Mouse (Mus musculus) intestine, embryonic 14.5 days (tissue): ENCODE results near the gene Gm37240. TPM values are rescaled to one million over a fixed set of nuclear protein-coding genes. Genes with fewer than 3 reads are reported as not detected.

Source experiments
- ATAC-seq: fragments of 200-750 bp; cut with Nextera tagmentation; replicated peaks from 2 replicates; pipeline ENCODE4 v1.8.0; 2017; ENCODE audit warnings: low read depth, moderate number of reproducible peaks, moderate TSS enrichment, moderate library complexity; ENCODE audit not compliant: low FRiP score, low TSS enrichment
- DNase-seq: peaks from one replicate; pipeline ENCODE4 v3.0.0-alpha.2; 2018; ENCODE audit warnings: low spot score
- H3K27ac ChIP-seq: fragments of 300-500 bp; sonication (generic); 2 replicates; pipeline ENCODE4 v1.5.1; 2014; ENCODE audit warnings: low read depth, mild to moderate bottlenecking, control low read depth
- H3K27me3 ChIP-seq: fragments of 300-500 bp; sonication (generic); replicated peaks from 2 replicates; pipeline ENCODE4 v1.6.1; 2014; ENCODE audit warnings: low read length, control low read depth; ENCODE audit not compliant: control insufficient read depth, insufficient read depth
- H3K36me3 ChIP-seq: fragments of 300-500 bp; sonication (generic); 2 replicates; pipeline ENCODE4 v1.6.1; 2014; ENCODE audit warnings: low read length, control low read depth; ENCODE audit not compliant: control insufficient read depth, insufficient read depth
- H3K4me1 ChIP-seq: fragments of 300-500 bp; sonication (generic); replicated peaks from 2 replicates; pipeline ENCODE4 v1.6.1; 2014; ENCODE audit warnings: low read length, control low read depth, mixed read lengths; ENCODE audit not compliant: control insufficient read depth, insufficient read depth
- H3K4me2 ChIP-seq: fragments of 300-500 bp; sonication (generic); 2 replicates; pipeline ENCODE4 v1.6.1; 2014; ENCODE audit warnings: low read length
- H3K4me3 ChIP-seq: fragments of 300-500 bp; sonication (generic); 2 replicates; pipeline ENCODE4 v1.5.1; 2014; ENCODE audit warnings: low read depth, low read length, control low read depth, mixed read lengths
- H3K9ac ChIP-seq: fragments of 300-500 bp; sonication (generic); 2 replicates; pipeline ENCODE4 v1.6.1; 2014; ENCODE audit warnings: mild to moderate bottlenecking, low read length
- H3K9me3 ChIP-seq: fragments of 300-500 bp; sonication (generic); 2 replicates; pipeline ENCODE4 v1.6.1; 2016; ENCODE audit warnings: low read length, control low read depth; ENCODE audit not compliant: control insufficient read depth
- WGBS: fragments of 180-500 bp; shearing (Covaris S2); extraction: QIAGEN DNeasy Blood & Tissue Kit; methylation state at CpG from one replicate; pipeline ENCODE4 v1.1.7; 2014; 5-methylcytosine and 5-hydroxymethylcytosine counted together
- polyA plus RNA-seq: library from polyadenylated mRNA; unstranded; fragments of >200 nt; fragmentation: Nextera tagmentation; extraction: Ambion mirVana; gene quantifications from 2 replicates; pipeline ENCODE4 v1.2.1, GENCODE M21; 2014

The Gm37240 gene
- polyA plus RNA-seq, 1 experiment from 2014 or later: 5.3 TPM

DNA sequence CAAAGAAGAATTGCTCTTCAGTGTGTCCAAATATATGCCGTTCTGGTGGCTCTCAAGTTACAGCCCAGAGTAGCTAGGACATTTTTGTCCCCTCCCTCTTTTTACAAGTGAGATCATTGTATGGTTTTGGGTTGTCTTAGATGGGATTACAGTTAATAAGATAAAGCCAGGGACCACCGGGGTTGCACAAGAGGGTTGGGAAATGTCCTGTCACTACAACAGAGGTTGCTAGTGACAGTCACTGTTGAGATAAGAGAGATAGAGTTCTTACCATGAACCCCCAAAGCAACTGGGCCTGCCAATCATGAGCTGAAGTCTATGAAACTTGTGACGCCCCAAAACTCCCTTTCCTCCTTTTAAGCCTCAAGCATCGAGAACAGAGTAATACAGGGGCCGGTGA lies 769.6 kb downstream of the Gm37240 start:
- Histone ChIP-seq H3K27me3 (no peaks in the 10 kb centered on the region), H3K36me3 (no peaks in the 10 kb centered on the region), H3K4me2 (no peak overlapping the region), H3K4me3 (no peak overlapping the region), H3K27ac (no peak overlapping the region), H3K9me3 (no peaks in the 10 kb centered on the region), H3K9ac (no peak overlapping the region), H3K4me1 (no peaks in the 10 kb centered on the region)
- DNase-seq (no peak), ATAC-seq (no peak)
- WGBS: 78% methylated on average over 5 of the region's 5 CpGs

DNA sequence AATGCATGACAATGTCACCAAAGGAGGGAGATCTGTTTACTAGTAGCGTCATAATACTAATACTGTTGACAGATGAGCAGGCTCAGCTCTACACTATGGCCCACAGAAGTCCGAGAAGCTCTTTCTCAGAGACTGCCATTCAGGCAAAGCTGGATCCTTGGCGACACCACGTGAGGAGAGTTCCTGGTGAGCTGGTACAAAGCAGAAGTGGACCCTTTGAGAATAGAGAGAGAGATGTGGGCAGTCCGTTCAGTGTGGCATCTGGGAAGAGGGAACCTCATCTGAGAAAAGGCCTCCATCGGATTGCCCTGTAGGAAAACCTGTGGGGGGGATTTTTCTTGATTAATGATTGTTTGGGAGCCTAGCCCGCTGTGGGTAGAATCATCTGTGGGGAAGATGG lies 770.3 kb downstream of the Gm37240 start:
- no peak for ATAC-seq
- no peak overlapping the region for H3K9ac ChIP-seq
- no peaks in the 10 kb centered on the region for H3K4me1 ChIP-seq
- no peaks in the 10 kb centered on the region for H3K36me3 ChIP-seq
- no peaks in the 10 kb centered on the region for H3K9me3 ChIP-seq
- no peak overlapping the region for H3K27ac ChIP-seq
- H3K27me3 ChIP-seq: no peaks in the 10 kb centered on the region
- DNase-seq: no peak
- no peak overlapping the region for H3K4me3 ChIP-seq
- no peak overlapping the region for H3K4me2 ChIP-seq
- WGBS: 85% methylated on average over 7 of the region's 7 CpGs

DNA sequence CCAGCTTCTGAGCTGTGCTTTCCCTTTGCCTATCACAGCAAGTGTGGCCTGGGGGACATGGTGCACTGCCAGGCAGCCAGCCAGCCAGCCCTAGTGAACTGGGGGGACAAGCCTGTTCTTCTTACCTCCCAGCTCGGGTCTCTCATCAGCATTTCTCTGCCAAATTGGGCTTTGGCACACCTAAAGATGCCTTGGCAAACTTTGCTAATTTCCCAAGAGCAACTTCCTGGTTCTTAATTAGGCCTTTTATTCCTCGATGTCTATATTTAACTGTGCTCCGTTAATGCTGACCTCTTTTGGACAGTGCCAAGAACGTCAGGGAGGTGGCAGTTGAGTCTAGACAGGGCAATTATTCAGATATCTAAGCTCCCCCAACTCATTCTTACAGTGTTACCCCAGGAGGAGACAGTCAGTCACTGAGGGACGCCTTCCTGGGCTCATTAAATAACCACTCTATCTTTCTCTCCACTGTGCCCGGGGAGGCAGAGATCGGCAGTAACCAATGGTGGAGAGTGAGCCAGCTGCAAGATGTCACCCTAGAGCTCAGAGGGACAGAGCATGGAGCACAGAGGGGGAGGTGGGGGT lies 771.3 kb downstream of the Gm37240 start:
- no peaks in the 10 kb centered on the region for H3K9me3 ChIP-seq
- ATAC-seq: no peak
- no peaks in the 10 kb centered on the region for H3K27me3 ChIP-seq
- H3K4me3 ChIP-seq: no peak overlapping the region
- 61% methylated on average over 7 of the region's 7 CpGs for WGBS
- H3K4me1 ChIP-seq: no peaks in the 10 kb centered on the region
- H3K9ac ChIP-seq: no peak overlapping the region
- no peak overlapping the region for H3K4me2 ChIP-seq
- H3K36me3 ChIP-seq: no peaks in the 10 kb centered on the region
- H3K27ac ChIP-seq: no peak overlapping the region
- DNase-seq: no peak

DNA sequence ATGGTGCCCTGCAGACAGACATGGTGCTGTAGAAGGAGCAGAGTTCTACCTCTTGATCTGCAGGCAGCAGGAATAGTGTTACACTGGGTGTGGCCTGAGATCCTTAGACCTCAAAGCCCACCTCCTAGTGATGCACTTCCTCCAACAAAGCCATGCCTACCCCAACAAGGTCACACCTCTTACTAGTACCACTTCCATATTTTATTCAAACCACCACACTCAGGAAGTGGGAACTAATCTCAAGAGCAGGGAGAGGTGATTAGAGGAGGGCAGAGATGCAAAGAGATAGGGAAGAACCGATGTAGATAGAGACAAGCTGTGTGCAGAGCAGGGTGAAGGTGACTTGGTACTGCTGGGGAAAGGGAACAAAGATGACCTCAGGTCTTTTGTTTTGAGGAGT lies 773.8 kb downstream of the Gm37240 start:
- Histone ChIP-seq H3K27me3 (no peaks in the 10 kb centered on the region), H3K4me3 (no peak overlapping the region), H3K9me3 (no peaks in the 10 kb centered on the region), H3K4me2 (no peak overlapping the region), H3K27ac (no peak overlapping the region), H3K4me1 (no peaks in the 10 kb centered on the region), H3K36me3 (no peaks in the 10 kb centered on the region), H3K9ac (no peak overlapping the region)
- whole genome bisulfite sequencing: 87% methylated on average over 1 of the region's 1 CpGs
- ATAC-seq: no peak
- DNase-seq: no peak

DNA sequence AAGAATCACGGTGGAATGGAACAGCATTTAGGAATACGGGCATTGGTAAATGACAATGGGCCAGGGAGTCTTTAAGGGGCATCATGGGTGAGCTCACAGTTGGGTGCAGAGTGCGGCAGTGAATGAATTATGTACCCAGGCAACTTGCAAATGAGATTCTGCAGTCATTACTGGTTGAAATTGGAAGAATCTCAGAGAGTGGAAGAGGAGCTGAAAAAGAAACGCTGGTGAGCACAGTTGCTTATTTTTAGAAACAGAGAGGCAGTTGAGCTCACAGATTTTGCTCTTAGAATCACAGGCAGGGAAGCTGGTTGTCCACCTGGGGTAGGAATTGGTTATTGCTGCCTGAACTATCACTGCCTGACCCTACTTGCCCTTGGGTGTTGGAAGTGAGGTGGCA lies 776.6 kb downstream of the Gm37240 start:
- no peak overlapping the region for H3K4me3 ChIP-seq
- DNase-seq (no peak), ATAC-seq (no peak)
- H3K9ac ChIP-seq: no peak overlapping the region
- 56% methylated on average over 4 of the region's 4 CpGs for WGBS
- no peaks in the 10 kb centered on the region for H3K9me3 ChIP-seq
- no peaks in the 10 kb centered on the region for H3K27me3 ChIP-seq
- no peaks in the 10 kb centered on the region for H3K36me3 ChIP-seq
- H3K4me2 ChIP-seq: no peak overlapping the region
- no peak overlapping the region for H3K27ac ChIP-seq
- no peaks in the 10 kb centered on the region for H3K4me1 ChIP-seq

DNA sequence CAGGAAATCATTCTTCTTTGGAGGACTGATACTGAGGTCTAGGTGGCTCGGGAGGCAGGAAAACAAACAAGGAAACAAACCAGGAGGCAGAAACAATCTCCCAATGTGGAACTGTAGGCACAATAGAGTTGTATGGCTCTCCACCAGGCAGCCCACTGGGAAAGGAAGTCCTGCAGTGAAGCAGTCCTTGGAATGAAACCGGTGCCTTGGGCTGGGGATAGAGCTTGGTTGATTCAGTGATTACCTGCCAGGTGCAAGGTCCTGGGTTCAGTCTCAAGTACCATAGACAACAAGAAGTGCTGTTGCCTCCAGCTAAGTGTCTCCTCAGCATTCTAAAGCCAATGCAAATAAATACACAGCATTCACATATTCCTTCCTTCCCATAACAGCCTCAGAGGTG lies 778.1 kb downstream of the Gm37240 start:
- Histone ChIP-seq H3K36me3 (no peaks in the 10 kb centered on the region), H3K27ac (no peak overlapping the region), H3K4me3 (no peak overlapping the region), H3K9ac (no peak overlapping the region), H3K9me3 (no peaks in the 10 kb centered on the region), H3K4me2 (no peak overlapping the region), H3K27me3 (no peaks in the 10 kb centered on the region), H3K4me1 (no peaks in the 10 kb centered on the region)
- WGBS: 59% methylated on average over 2 of the region's 2 CpGs
- DNase-seq (no peak), ATAC-seq (no peak)

DNA sequence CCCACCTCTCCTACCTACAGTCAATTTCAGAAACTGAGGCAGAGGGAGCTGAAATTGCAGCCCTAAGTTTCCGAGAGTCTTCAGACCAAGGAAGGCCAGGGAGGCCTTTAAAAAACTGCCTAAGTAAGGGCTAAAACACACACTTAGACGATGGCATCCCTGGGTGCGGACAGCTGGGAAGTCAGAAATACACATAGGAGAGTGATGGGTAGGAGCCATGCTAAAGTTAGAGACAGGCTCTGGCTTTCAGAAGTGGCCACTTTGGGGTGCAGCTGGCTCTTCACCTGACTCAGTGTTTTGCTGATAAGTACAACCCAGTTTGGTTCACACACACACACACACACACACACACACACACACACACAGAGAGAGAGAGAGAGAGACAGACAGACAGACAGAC lies 778.9 kb downstream of the Gm37240 start:
- no peaks in the 10 kb centered on the region for H3K4me1 ChIP-seq
- H3K36me3 ChIP-seq: no peaks in the 10 kb centered on the region
- H3K4me2 ChIP-seq: no peak overlapping the region
- no peak for DNase-seq
- H3K27me3 ChIP-seq: no peaks in the 10 kb centered on the region
- WGBS: 77% methylated on average over 3 of the region's 3 CpGs
- ATAC-seq: no peak
- H3K4me3 ChIP-seq: no peak overlapping the region
- no peak overlapping the region for H3K9ac ChIP-seq
- no peaks in the 10 kb centered on the region for H3K9me3 ChIP-seq
- H3K27ac ChIP-seq: no peak overlapping the region

DNA sequence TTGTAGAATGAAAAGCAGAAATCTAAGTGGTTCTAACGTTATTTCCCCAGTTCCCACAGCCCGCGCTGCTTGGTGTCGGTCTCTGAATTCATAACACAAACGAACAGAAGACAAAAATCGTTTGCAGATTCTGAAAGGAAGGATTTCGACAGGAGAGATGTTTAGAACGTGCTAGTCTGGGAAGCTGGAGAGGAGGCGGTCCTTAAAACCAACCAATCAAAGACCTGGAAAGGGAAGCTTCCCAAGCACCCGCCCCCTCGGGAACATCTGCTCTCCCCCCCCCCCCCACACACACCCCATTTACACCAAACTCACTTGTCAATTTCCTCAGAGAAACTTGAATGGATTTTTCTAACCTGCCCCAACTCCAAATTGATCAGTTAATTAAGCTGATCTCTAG lies 780.4 kb downstream of the Gm37240 start:
- no peaks in the 10 kb centered on the region for H3K9me3 ChIP-seq
- ATAC-seq (no peak), DNase-seq (no peak)
- no peaks in the 10 kb centered on the region for H3K4me1 ChIP-seq
- no peaks in the 10 kb centered on the region for H3K36me3 ChIP-seq
- WGBS: 46% methylated on average over 11 of the region's 11 CpGs
- H3K27me3 ChIP-seq: no peaks in the 10 kb centered on the region
- no peak overlapping the region for H3K4me2 ChIP-seq
- H3K27ac ChIP-seq: no peak overlapping the region
- H3K4me3 ChIP-seq: no peak overlapping the region
- no peak overlapping the region for H3K9ac ChIP-seq

DNA sequence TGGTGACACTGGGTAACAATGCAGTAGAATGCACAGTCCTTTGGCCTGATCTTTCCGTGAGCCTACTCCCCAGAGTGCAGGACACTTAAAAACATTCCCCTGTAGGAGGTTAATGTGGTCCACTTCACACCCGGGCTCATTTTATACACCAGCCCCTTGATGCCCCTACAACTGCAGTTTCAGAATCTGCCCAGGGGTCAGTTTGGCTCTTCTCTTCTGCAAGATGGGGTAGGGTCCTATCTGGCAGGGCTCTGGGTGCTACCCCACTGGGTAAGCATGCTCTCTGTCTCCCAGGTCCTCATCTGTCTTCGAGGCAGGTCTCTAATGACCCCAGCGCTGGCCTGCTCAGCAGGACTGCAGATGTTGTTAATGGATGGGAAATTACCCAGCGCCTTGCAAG lies 783.0 kb downstream of the Gm37240 start:
- no peaks in the 10 kb centered on the region for H3K36me3 ChIP-seq
- no peak overlapping the region for H3K9ac ChIP-seq
- no peaks in the 10 kb centered on the region for H3K27me3 ChIP-seq
- WGBS: 37% methylated on average over 5 of the region's 5 CpGs
- no peak for DNase-seq
- H3K4me1 ChIP-seq: no peaks in the 10 kb centered on the region
- ATAC-seq: no peak
- H3K27ac ChIP-seq: no peak overlapping the region
- H3K4me3 ChIP-seq: no peak overlapping the region
- no peak overlapping the region for H3K4me2 ChIP-seq
- H3K9me3 ChIP-seq: no peaks in the 10 kb centered on the region
